Mouse (Mus musculus) granulocyte monocyte progenitor cell, adult 5-6 weeks (primary cell): ENCODE results near the gene Slc25a40. TPM values are rescaled to one million over a fixed set of nuclear protein-coding genes. Genes with fewer than 3 reads are reported as not detected.
A peak's percentile ranks its signal among the peaks of the same experiment; 100 is the strongest.

Source experiments
- ATAC-seq: replicated peaks from 2 replicates; pipeline ENCODE4 v1.8.0; 2016; ENCODE audit warnings: mild to moderate bottlenecking, moderate TSS enrichment, inconsistent platforms; ENCODE audit not compliant: poor library complexity, severe bottlenecking
- total RNA-seq, 2 experiments: library from RNA; stranded (forward) in 1 of 2; stranded (reverse) in 1 of 2; fragments of 200-712, 200-1000 nt in 1 of 2; fragments of >200 nt in 1 of 2; fragmentation: Nextera tagmentation in 1 of 2; gene quantifications; 2 replicates each; pipeline ENCODE4 v1.2.3; 2014 to 2017

Gene Slc25a40
- total RNA-seq (2014; fragmentation: Nextera tagmentation) (16.3 and 31.2 TPM in 2 replicates), total RNA-seq (2017) (5.1 and 7.3 TPM in 2 replicates)

- peak; percentile 94 for ATAC-seq
Measured at GRCm38 (mm10) chr5:8422157-8422931, at the start of gene Slc25a40, which contains the start of gene Dbf4. TSS of gene Slc25a40 (plus strand) at chr5:8422850. TSS of gene Dbf4 (minus strand) at chr5:8422716.

GRCm38 (mm10) chr5:8373415-8373814 is 49.2 kb upstream of the Slc25a40 start:
- ATAC-seq = no peak

- no peak for ATAC-seq
Measured at GRCm38 (mm10) chr5:8374297-8374906, 48.2 kb upstream of the Slc25a40 start.

- ATAC-seq = no peak
Measured at GRCm38 (mm10) chr5:8393891-8394583, 28.6 kb upstream of the Slc25a40 start.

- ATAC-seq = no peak
Measured at GRCm38 (mm10) chr5:8397587-8398249, 24.9 kb upstream of the Slc25a40 start.

- ATAC-seq = no peak
Measured at GRCm38 (mm10) chr5:8408746-8409145, 13.9 kb upstream of the Slc25a40 start.

- ATAC-seq = no peak
Measured at GRCm38 (mm10) chr5:8416683-8417413, 5.8 kb upstream of the Slc25a40 start.

- ATAC-seq = peak; percentile 70
Measured at GRCm38 (mm10) chr5:8417443-8417842, 5.2 kb upstream of the Slc25a40 start.

- ATAC-seq = no peak
Measured at GRCm38 (mm10) chr5:8421424-8421823, 1.2 kb upstream of the Slc25a40 start.

- ATAC-seq = no peak
Measured at GRCm38 (mm10) chr5:8422932-8423928, 580 bp downstream of the Slc25a40 start.

- no peak for ATAC-seq
Measured at GRCm38 (mm10) chr5:8424116-8424515, 1.5 kb downstream of the Slc25a40 start.

GRCm38 (mm10) chr5:8425899-8426298 is 3.2 kb downstream of the Slc25a40 start:
- no peak for ATAC-seq

GRCm38 (mm10) chr5:8437481-8438156 is 15.0 kb downstream of the Slc25a40 start:
- no peak for ATAC-seq

- ATAC-seq = no peak
Measured at GRCm38 (mm10) chr5:8439095-8439494, 16.4 kb downstream of the Slc25a40 start.

- no peak for ATAC-seq
Measured at GRCm38 (mm10) chr5:8455565-8455964, 32.9 kb downstream of the Slc25a40 start.

GRCm38 (mm10) chr5:8456561-8456960 is 33.9 kb downstream of the Slc25a40 start:
- no peak for ATAC-seq

- no peak for ATAC-seq
Measured at GRCm38 (mm10) chr5:8487989-8488700, 65.5 kb downstream of the Slc25a40 start.
